Mouse (Mus musculus): ENCODE measurements at regions not wholly inside any gene's neighbourhood (a gene's known extent, or its start where the extent isn't known, plus 50 kb on each side); places are given as distances from the start of the nearest gene placed in this dataset.
A peak's percentile ranks its signal among the peaks of the same experiment; 100 is the strongest.

GRCm38 (mm10) chr5:119449166-119449565, 221.3 kb upstream of the Tbx3 start:
- no peak overlapping the region for H3K4me3 ChIP-seq
- no peak for DNase-seq (ENCODE audit: low spot score in 2 of 2)
- no peak for TF ChIP-seq CTCF (conservative IDR thresholded peaks at IDR 0.05)
- H3K27ac ChIP-seq = no peak overlapping the region; the same call in 1 of the 2 replicates

GRCm38 (mm10) chr5:119459751-119460150, 210.7 kb upstream of the Tbx3 start:
- no peak for DNase-seq (ENCODE audit: low spot score in 2 of 2)
- no peak overlapping the region for H3K27ac ChIP-seq
- no peak for TF ChIP-seq CTCF (conservative IDR thresholded peaks at IDR 0.05)
- no peak overlapping the region for H3K4me3 ChIP-seq

- no peak overlapping the region for H3K4me3 ChIP-seq
- no peak overlapping the region for H3K27ac ChIP-seq
- no peak for TF ChIP-seq CTCF (conservative IDR thresholded peaks at IDR 0.05)
- DNase-seq (ENCODE audit: low spot score in 2 of 2) = no peak
Observed at GRCm38 (mm10) chr5:119462659-119463530, 207.6 kb upstream of the Tbx3 start.

GRCm38 (mm10) chr5:119464553-119464952, 205.9 kb upstream of the Tbx3 start:
- no peak overlapping the region for H3K27ac ChIP-seq
- DNase-seq (ENCODE audit: low spot score in 2 of 2) = no peak
- no peak overlapping the region for H3K4me3 ChIP-seq
- TF ChIP-seq CTCF (conservative IDR thresholded peaks at IDR 0.05) = no peak

- no peak for DNase-seq (ENCODE audit: low spot score in 2 of 2)
- TF ChIP-seq CTCF (conservative IDR thresholded peaks at IDR 0.05) = no peak
- Histone ChIP-seq H3K27ac (no peak overlapping the region), H3K4me3 (no peak overlapping the region)
Observed at GRCm38 (mm10) chr5:119467346-119468085, 203.0 kb upstream of the Tbx3 start.

GRCm38 (mm10) chr5:119477926-119478325, 192.5 kb upstream of the Tbx3 start:
- no peak for DNase-seq (ENCODE audit: low spot score in 2 of 2)
- TF ChIP-seq CTCF (conservative IDR thresholded peaks at IDR 0.05) = no peak

GRCm38 (mm10) chr5:119478331-119478730, 192.1 kb upstream of the Tbx3 start:
- H3K4me3 ChIP-seq = no peak overlapping the region
- no peak for DNase-seq (ENCODE audit: low spot score in 2 of 2)
- no peak for TF ChIP-seq CTCF (conservative IDR thresholded peaks at IDR 0.05)
- no peak overlapping the region for H3K27ac ChIP-seq

More at GRCm38 (mm10) chr5:119477926-119478325, 192.5 kb upstream of the Tbx3 start:
- no peak overlapping the region for H3K27ac ChIP-seq
- H3K4me3 ChIP-seq = no peak overlapping the region

GRCm38 (mm10) chr5:119480191-119481190, 190.0 kb upstream of the Tbx3 start:
- Histone ChIP-seq H3K4me3 (no peak overlapping the region), H3K27ac (no peak overlapping the region)

GRCm38 (mm10) chr5:119483706-119484105, 186.8 kb upstream of the Tbx3 start:
- no peak for TF ChIP-seq CTCF (conservative IDR thresholded peaks at IDR 0.05)
- DNase-seq (ENCODE audit: low spot score in 2 of 2) = no peak
- Histone ChIP-seq H3K4me3 (no peak overlapping the region), H3K27ac (no peak overlapping the region)

More at GRCm38 (mm10) chr5:119480191-119481190, 190.0 kb upstream of the Tbx3 start:
- no peak for TF ChIP-seq CTCF (conservative IDR thresholded peaks at IDR 0.05)
- DNase-seq (ENCODE audit: low spot score in 2 of 2) = peak; percentile 41 to 44

- Histone ChIP-seq H3K27ac (no peak overlapping the region), H3K4me3 (no peak overlapping the region)
- TF ChIP-seq CTCF (conservative IDR thresholded peaks at IDR 0.05) = no peak
- no peak for DNase-seq (ENCODE audit: low spot score in 2 of 2)
Observed at GRCm38 (mm10) chr5:119486196-119486595, 184.3 kb upstream of the Tbx3 start.

GRCm38 (mm10) chr5:119487184-119487583, 183.3 kb upstream of the Tbx3 start:
- no peak for TF ChIP-seq CTCF (conservative IDR thresholded peaks at IDR 0.05)
- no peak overlapping the region for H3K4me3 ChIP-seq
- no peak overlapping the region for H3K27ac ChIP-seq
- no peak for DNase-seq (ENCODE audit: low spot score in 2 of 2)

- no peak for TF ChIP-seq CTCF (conservative IDR thresholded peaks at IDR 0.05)
- Histone ChIP-seq H3K4me3 (no peak overlapping the region), H3K27ac (no peak overlapping the region)
- DNase-seq (ENCODE audit: low spot score in 2 of 2) = no peak
Observed at GRCm38 (mm10) chr5:119497501-119497900, 173.0 kb upstream of the Tbx3 start.

All from layer of hippocampus, adult 2 months (tissue).